In the genomic region with DNA sequence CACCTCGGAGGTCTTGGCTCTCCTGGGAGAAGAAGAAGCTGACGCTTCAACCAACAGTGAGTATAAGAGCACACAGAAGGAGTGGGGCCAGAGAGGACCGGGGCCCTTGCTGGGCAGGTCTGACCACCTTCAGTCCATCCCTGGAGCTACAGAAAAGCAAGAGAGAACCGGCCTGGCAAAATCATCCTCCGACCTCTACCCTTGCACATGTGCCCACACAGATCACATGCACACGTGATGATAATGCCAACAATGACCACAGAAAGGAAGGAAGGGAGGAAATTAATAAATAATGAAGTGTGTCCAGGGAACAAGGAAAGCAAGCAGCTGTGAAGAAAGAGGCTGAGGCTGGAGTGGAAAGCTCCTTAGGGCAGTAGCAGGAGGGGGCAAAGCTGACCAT, we compare ENCODE assay signal across 14 mouse cellular contexts. TPM values are rescaled to one million over a fixed set of nuclear protein-coding genes. Genes with fewer than 3 reads are reported as not detected.
DNase-seq lines count a peak whose midpoint lies in the region; ATAC-seq lines count a peak whose summit lies in the region.
"Had no signal": no experiment of that assay in that cellular context is flagged by ENCODE, and none has a peak within 500 bp of the region (broad histone marks: within the 10 kb centered on the region; RNA-seq: fewer than 3 reads in every experiment).

No protein-coding gene starts in this region.

- intact Hi-C loops in heart, postnatal 25 days (cut with DNase I) = no loop called here

- no peak for DNase-seq in heart, embryonic 10.5 days (ENCODE audit: low spot score)
- no peak for DNase-seq in heart, postnatal 25 days (ENCODE audit: low spot score)
- no peak for DNase-seq in midbrain, embryonic 10.5 days (ENCODE audit: low spot score)
- DNase-seq in kidney, adult 9 months = peak; percentile 66
- no peak for DNase-seq in thymus, postnatal 14 days
- DNase-seq: gastrocnemius, postnatal 36 days; right cerebral cortex, postnatal 14 days had no signal

- WGBS in heart, embryonic 10.5 days = 71% methylated on average over 6 of the region's 6 CpGs
- 84% methylated on average over 6 of the region's 6 CpGs for WGBS in midbrain, embryonic 10.5 days
- 60% methylated on average over 6 of the region's 6 CpGs for WGBS in midbrain, embryonic 16.5 days

- H3K4me1 ChIP-seq in heart, embryonic 10.5 days = peaks cover 95% of the 10 kb centered on the region
- H3K4me1 ChIP-seq in midbrain, embryonic 10.5 days = peaks cover 96% of the 10 kb centered on the region
- H3K4me1 ChIP-seq in midbrain, embryonic 16.5 days (ENCODE audit: control insufficient read depth, insufficient read depth, low read length) = peaks cover 67% of the 10 kb centered on the region

- 0 out of 2 replicates have a peak overlapping the region, but pooled peaks have one; percentile 56 for H3K27ac ChIP-seq in heart, embryonic 10.5 days
- peak overlapping the region; percentile 71 for H3K27ac ChIP-seq in midbrain, embryonic 10.5 days (replicated peaks)
- no peak overlapping the region for H3K27ac ChIP-seq in midbrain, embryonic 16.5 days (ENCODE audit: low read length)
- H3K27ac ChIP-seq: stomach, postnatal 0 days had no signal

- no peak overlapping the region for H3K4me2 ChIP-seq in midbrain, embryonic 16.5 days (ENCODE audit: low read length)

- H3K9me3 ChIP-seq in heart, embryonic 10.5 days = no peaks in the 10 kb centered on the region
- no peaks in the 10 kb centered on the region for H3K9me3 ChIP-seq in midbrain, embryonic 10.5 days (replicated peaks)
- no peaks in the 10 kb centered on the region for H3K9me3 ChIP-seq in midbrain, embryonic 16.5 days (replicated peaks; ENCODE audit: control insufficient read depth, low read length, poor library complexity, severe bottlenecking)

- no peak overlapping the region for H3K9ac ChIP-seq in midbrain, embryonic 16.5 days (ENCODE audit: low read depth, low read length)

- H3K4me3 ChIP-seq in heart, embryonic 10.5 days = no peak overlapping the region
- H3K4me3 ChIP-seq in midbrain, embryonic 10.5 days = no peak overlapping the region
- no peak overlapping the region for H3K4me3 ChIP-seq in midbrain, embryonic 16.5 days (ENCODE audit: low read depth, low read length)

- no peak for ATAC-seq in midbrain, embryonic 16.5 days
- no peak for ATAC-seq in inflammation-experienced regulatory T-cells, adult 6 months

- H3K36me3 ChIP-seq in heart, embryonic 10.5 days = peaks cover 5% of the 10 kb centered on the region; the same call in 1 of the 2 replicates
- peaks cover 12% of the 10 kb centered on the region; the same call in 1 of the 2 replicates for H3K36me3 ChIP-seq in midbrain, embryonic 10.5 days
- no peaks in the 10 kb centered on the region for H3K36me3 ChIP-seq in midbrain, embryonic 16.5 days (ENCODE audit: control insufficient read depth, insufficient read depth, low read length)

- no peaks in the 10 kb centered on the region for H3K27me3 ChIP-seq in heart, embryonic 10.5 days (ENCODE audit: insufficient read depth, poor library complexity, severe bottlenecking)
- no peaks in the 10 kb centered on the region for H3K27me3 ChIP-seq in midbrain, embryonic 10.5 days (ENCODE audit: low read depth, poor library complexity, severe bottlenecking)
- H3K27me3 ChIP-seq in midbrain, embryonic 16.5 days (ENCODE audit: control insufficient read depth, insufficient read depth, low read depth, low read length) = no peaks in the 10 kb centered on the region

RNA-seq across cellular contexts. Expression of gene Bcar1, which starts 4.7 kb away (rescaled TPM):
- polyA plus RNA-seq in heart, embryonic 10.5 days (2016; fragmentation: Nextera tagmentation; extraction: Ambion mirVana) = 53.2 and 54.4 TPM in 2 replicates
- 10 to 100 TPM; 18.7 to 20.7 TPM for total RNA-seq in heart, postnatal 25 days (2021)
- 52.4 and 53.7 TPM in 2 replicates for polyA plus RNA-seq in midbrain, embryonic 10.5 days (2016; fragmentation: Nextera tagmentation; extraction: Ambion mirVana)
- polyA plus RNA-seq in midbrain, embryonic 16.5 days (2015; fragmentation: Nextera tagmentation; extraction: Ambion mirVana) = 41.5 and 43.3 TPM in 2 replicates
- under 1 TPM in 2 of 3 experiments, not detected in 1; 0.17 to 0.25 TPM for polyA plus RNA-seq in inflammation-experienced regulatory T-cells, adult 6 months (2017; shearing (Covaris generic))

RNA-seq across cellular contexts. Expression of gene Ctrb1, which starts 48.1 kb away (rescaled TPM):
- polyA plus RNA-seq in heart, embryonic 10.5 days (2016; fragmentation: Nextera tagmentation; extraction: Ambion mirVana) = not detected in 2 replicates
- total RNA-seq in heart, postnatal 25 days (2021) = not detected
- polyA plus RNA-seq in midbrain, embryonic 10.5 days (2016; fragmentation: Nextera tagmentation; extraction: Ambion mirVana) = not detected in 2 replicates
- not detected in 2 replicates for polyA plus RNA-seq in midbrain, embryonic 16.5 days (2015; fragmentation: Nextera tagmentation; extraction: Ambion mirVana)
- not detected for polyA plus RNA-seq in inflammation-experienced regulatory T-cells, adult 6 months (2017; shearing (Covaris generic))
- total RNA-seq: CH12.LX; gastrocnemius, postnatal 36 days; left cerebral cortex, postnatal 36 days had no signal
- polyA plus RNA-seq: embryonic facial prominence, embryonic 11.5 days; neural tube, embryonic 11.5 days had no signal

Comparison
In these comparisons a context has a peak if more than half of its experiments do, and no peak if none do; other contexts are left out.
1. RNA of gene Bcar1, which starts 4.7 kb away (polyA plus RNA-seq): 53.2 to 54.4 TPM in heart, embryonic 10.5 days, 52.4 to 53.7 TPM in midbrain, embryonic 10.5 days and 41.5 to 43.3 TPM in midbrain, embryonic 16.5 days; 0.17 to 0.25 TPM in inflammation-experienced regulatory T-cells, adult 6 months; every median in the first group is over 10 times any median in the second.